Mouse (Mus musculus) C2C12 (cell line): ENCODE data around the gene Atoh7. TPM values are rescaled to one million over a fixed set of nuclear protein-coding genes. Genes with fewer than 3 reads are reported as not detected.

ENCODE experiments used
- H3K27me3 ChIP-seq: one replicate; pipeline ENCODE4 v1.6.1; 2011; ENCODE audit not compliant: control insufficient read depth, insufficient read depth, insufficient read length
- H3K36me3 ChIP-seq: one replicate; pipeline ENCODE4 v1.6.1; 2011; ENCODE audit not compliant: control insufficient read depth, insufficient read depth
- H3K4me3 ChIP-seq: one replicate; pipeline ENCODE4 v1.5.1; 2011; ENCODE audit warnings: mild to moderate bottlenecking, control low read depth; ENCODE audit not compliant: poor library complexity, insufficient read depth, severe bottlenecking
- H3K79me2 ChIP-seq: one replicate; pipeline ENCODE4 v1.6.1; 2011; ENCODE audit not compliant: control insufficient read depth, insufficient read depth
- H3K79me3 ChIP-seq: one replicate; pipeline ENCODE4 v1.6.1; 2011; ENCODE audit warnings: low read depth, control low read depth
- H3ac ChIP-seq: one replicate; pipeline ENCODE3; 2011; ENCODE audit warnings: low read depth; ENCODE audit not compliant: control insufficient read depth, insufficient read length
- CEBPB ChIP-seq: IDR thresholded peaks from one replicate; pipeline ENCODE4 v1.6.1; 2011; ENCODE audit warnings: low read depth, mild to moderate bottlenecking, control low read depth, moderate library complexity
- CTCF ChIP-seq: IDR thresholded peaks from one replicate; pipeline ENCODE4 v1.5.1; 2011; ENCODE audit not compliant: control insufficient read depth, insufficient read depth, insufficient read length
- FOSL1 ChIP-seq: IDR thresholded peaks from one replicate; pipeline ENCODE4 v1.8.0; 2011; ENCODE audit warnings: mild to moderate bottlenecking, low read length; ENCODE audit not compliant: poor library complexity, insufficient read depth, severe bottlenecking
- MAX ChIP-seq: IDR thresholded peaks from one replicate; pipeline ENCODE4 v1.6.1; 2011; ENCODE audit warnings: mild to moderate bottlenecking, control low read depth
- MYOD1 ChIP-seq: IDR thresholded peaks from one replicate; pipeline ENCODE4 v1.6.1; 2011; ENCODE audit warnings: low read depth; ENCODE audit not compliant: control insufficient read depth, insufficient read length
- MYOG ChIP-seq: IDR thresholded peaks from one replicate; pipeline ENCODE4 v1.6.1; 2011; ENCODE audit not compliant: control insufficient read depth, insufficient read length; ENCODE audit errors: extremely low read depth
- USF1 ChIP-seq: IDR thresholded peaks from one replicate; pipeline ENCODE4 v1.6.1; 2011; ENCODE audit warnings: low read depth, mild to moderate bottlenecking, control low read depth, moderate library complexity
- polyA plus RNA-seq: library from polyadenylated mRNA; unstranded; fragments of >200 nt; fragmentation: generic; extraction: Trizol; gene quantifications from one replicate; pipeline ENCODE4 v1.2.1, GENCODE M21; 2012; ENCODE audit warnings: missing spikeins

Gene Atoh7
- polyA plus RNA-seq, 1 experiment = not detected

DNA sequence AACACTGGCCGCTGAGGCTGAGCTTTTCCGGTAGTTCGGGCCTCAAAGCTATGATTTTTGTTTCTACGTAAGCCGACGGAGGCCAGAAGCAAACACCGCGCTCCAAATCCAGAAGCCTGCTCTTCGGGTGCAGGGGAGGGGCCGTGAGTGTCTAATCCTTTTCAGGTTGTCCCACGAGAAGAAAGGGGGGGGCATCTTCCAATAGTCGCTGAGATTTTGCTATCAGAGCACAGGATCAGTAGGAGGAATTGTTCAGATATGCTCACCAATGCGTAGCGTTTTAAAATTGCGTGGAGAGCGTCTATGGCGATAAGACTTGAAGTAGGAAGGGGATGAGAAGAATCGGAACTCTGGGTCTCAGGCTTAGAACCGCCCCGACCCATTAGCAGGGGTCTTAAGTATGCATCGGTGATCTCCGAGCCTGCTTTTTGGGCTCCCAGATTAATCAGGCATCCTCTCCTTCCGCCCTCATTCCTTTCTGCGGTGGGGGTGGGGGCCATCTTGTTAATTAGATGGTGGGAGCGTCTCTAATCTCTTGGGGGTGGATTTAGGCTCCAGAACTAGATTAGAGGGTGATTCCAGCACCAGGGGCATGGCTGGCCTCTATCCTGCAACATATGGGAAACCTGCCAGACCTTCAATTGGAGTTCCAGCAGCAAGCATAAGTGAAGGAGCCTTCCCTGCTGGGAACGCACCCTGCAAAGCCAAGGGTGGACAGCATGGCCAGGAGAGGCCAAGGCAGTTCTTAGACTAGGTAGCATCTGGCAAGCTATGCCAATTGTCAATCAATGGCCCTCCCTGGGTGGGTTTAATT lies 9.5 kb upstream of the Atoh7 start:
- Histone ChIP-seq H3K36me3 (no peaks in the 10 kb centered on the region), H3K4me3 (no peak overlapping the region), H3K79me2 (no peaks in the 10 kb centered on the region), H3K27me3 (peaks cover 16% of the 10 kb centered on the region), H3K79me3 (no peaks in the 10 kb centered on the region), H3ac (no peak overlapping the region)
- TF ChIP-seq FOSL1 = no peak
- no peak for TF ChIP-seq CEBPB
- no peak for TF ChIP-seq MYOG
- TF ChIP-seq USF1 = no peak
- TF ChIP-seq MAX = no peak
- TF ChIP-seq MYOD1 = no peak
- no peak for TF ChIP-seq CTCF

DNA sequence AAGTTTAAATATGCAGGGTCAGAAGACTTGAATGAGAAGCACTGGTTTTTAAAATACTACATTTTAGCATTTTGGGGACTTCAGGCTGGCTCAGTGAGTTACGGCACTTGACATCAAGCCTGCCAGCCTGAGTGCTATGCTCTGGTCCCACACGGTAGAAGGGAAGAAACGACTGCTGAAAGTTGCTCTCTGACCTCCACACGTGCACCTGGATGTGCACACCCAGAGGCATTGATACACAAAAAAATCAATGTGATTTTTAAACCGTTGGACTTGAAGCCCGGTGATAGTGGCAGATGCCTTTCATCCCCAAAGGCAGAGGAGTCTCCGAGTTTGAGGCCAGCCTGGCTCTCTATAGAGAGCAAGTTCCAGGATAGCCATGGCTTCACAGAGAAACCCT lies 7.5 kb upstream of the Atoh7 start:
- Histone ChIP-seq H3K4me3 (no peak overlapping the region), H3K79me2 (no peaks in the 10 kb centered on the region), H3K27me3 (peaks cover 16% of the 10 kb centered on the region), H3K36me3 (no peaks in the 10 kb centered on the region), H3K79me3 (no peaks in the 10 kb centered on the region), H3ac (no peak overlapping the region)
- TF ChIP-seq FOSL1 = no peak
- TF ChIP-seq MYOD1 = no peak
- no peak for TF ChIP-seq CTCF
- no peak for TF ChIP-seq MAX
- no peak for TF ChIP-seq CEBPB
- TF ChIP-seq MYOG = no peak
- no peak for TF ChIP-seq USF1

DNA sequence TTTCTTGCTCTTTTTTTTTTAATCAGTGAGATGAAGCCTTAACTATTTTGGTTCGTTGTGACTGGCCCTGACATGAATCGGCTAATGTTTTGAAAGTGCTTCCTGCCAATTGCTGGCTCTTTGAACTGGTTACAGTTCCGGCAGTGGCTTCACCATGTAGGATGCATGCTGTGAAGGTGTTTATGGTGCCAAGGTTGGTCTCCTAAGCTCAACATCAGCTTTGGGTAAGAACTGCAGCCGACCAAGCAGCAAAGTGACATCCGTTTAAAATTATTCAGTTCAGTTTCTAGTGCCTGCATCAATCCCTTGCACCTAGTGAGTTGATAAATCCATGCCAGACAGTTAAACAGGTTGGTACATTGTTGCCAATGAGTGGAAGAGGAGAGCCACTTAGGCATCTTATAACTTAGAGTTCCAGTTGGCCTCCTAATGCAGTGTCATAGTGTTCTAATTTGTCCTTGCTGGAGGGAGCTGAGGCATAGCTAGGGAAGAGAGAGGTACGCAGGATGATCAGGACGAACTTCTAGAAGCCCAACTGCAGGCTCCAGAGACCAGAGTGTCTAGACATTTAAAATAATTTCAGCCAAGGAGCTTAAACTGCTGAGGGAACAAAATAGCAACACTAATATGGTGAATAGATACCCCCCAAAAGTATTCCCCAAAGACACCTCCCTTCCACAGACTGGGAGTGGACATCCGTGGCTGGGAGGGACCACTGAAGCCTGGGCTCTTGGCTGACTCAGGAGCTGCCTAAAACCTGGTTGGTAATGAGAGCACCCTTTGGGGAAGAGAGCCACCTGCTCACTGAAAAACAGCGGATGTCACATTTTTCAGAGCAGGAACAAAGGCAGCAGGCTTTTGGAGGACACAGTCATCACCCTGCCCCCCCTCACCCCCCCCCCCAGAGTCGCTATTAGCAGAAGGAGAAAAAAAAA lies 6.6 kb upstream of the Atoh7 start:
- Histone ChIP-seq H3K4me3 (no peak overlapping the region), H3K79me3 (no peaks in the 10 kb centered on the region), H3K79me2 (no peaks in the 10 kb centered on the region), H3K27me3 (peaks cover 19% of the 10 kb centered on the region), H3K36me3 (no peaks in the 10 kb centered on the region), H3ac (no peak overlapping the region)
- TF ChIP-seq MYOD1 = no peak
- no peak for TF ChIP-seq CEBPB
- TF ChIP-seq MAX = no peak
- TF ChIP-seq FOSL1 = no peak
- TF ChIP-seq MYOG = no peak
- TF ChIP-seq USF1 = no peak
- TF ChIP-seq CTCF = no peak

DNA sequence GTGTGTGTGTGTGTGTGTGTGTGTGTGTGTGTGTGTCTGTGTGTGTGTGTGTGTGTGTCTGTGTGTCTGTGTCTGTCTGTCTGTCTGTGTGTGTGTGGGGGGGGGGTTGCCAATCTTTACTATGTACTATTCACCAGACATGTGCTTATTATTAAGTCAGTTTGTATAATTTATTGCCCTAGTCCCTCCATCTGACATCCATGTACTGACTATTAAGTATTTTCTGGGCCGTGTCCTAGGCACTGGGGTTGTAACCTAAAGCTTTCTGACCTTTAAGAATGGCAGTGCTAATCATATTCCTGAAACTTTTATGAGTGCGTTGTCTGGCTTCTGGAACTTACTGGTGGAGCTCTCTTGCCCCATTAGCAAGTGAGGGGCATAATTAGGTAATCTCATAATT lies 2.7 kb upstream of the Atoh7 start:
- no peaks in the 10 kb centered on the region for H3K79me2 ChIP-seq
- no peaks in the 10 kb centered on the region for H3K36me3 ChIP-seq
- peaks cover 27% of the 10 kb centered on the region for H3K27me3 ChIP-seq
- TF ChIP-seq CTCF (no peak), USF1 (no peak), MYOD1 (no peak), CEBPB (no peak), MAX (no peak), MYOG (no peak), FOSL1 (no peak)
- no peaks in the 10 kb centered on the region for H3K79me3 ChIP-seq
- no peak overlapping the region for H3K4me3 ChIP-seq
- no peak overlapping the region for H3ac ChIP-seq

DNA sequence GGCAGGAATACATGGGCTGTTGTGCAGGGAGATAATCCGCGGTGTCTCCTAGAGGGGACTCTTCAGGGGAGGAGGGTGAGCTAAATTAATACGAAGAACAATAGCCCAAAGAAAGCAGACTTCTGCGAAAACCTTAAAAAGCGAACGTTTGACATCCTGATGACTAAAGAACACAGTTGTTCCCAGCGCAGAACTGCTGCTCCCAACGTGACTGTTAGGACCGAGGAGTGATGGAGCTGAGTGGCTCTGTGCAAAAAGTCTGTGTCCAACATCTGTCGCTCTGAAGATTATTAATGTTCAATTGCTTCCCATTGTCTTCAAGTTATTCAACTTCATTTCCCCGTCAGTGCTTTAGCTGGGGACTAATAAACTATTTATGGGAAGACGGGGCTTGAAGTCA lies 1.3 kb upstream of the Atoh7 start:
- H3K79me3 ChIP-seq = no peaks in the 10 kb centered on the region
- H3K79me2 ChIP-seq = no peaks in the 10 kb centered on the region
- no peak overlapping the region for H3ac ChIP-seq
- TF ChIP-seq MYOG = no peak
- TF ChIP-seq CTCF = no peak
- TF ChIP-seq USF1 = no peak
- no peak for TF ChIP-seq FOSL1
- TF ChIP-seq MAX = no peak
- TF ChIP-seq CEBPB = no peak
- TF ChIP-seq MYOD1 = no peak
- H3K4me3 ChIP-seq = no peak overlapping the region
- peaks cover 25% of the 10 kb centered on the region for H3K27me3 ChIP-seq
- no peaks in the 10 kb centered on the region for H3K36me3 ChIP-seq
